Mouse (Mus musculus) testis, adult 2 months (tissue): ENCODE results near the gene Ahnak2.

Source experiments
- CTCF ChIP-seq: fragments of 200-500 bp; IDR thresholded peaks from 2 replicates; pipeline ENCODE4 v1.5.1; 2012; ENCODE audit warnings: low read depth, mild to moderate bottlenecking, inconsistent platforms, low read length, moderate library complexity; ENCODE audit not compliant: control insufficient read depth, insufficient read depth, insufficient replicate concordance
- POLR2A ChIP-seq: fragments of 200-500 bp; IDR thresholded peaks from 2 replicates; pipeline ENCODE4 v1.6.1; 2012; ENCODE audit warnings: low read depth, mild to moderate bottlenecking, inconsistent platforms, low read length, moderate library complexity; ENCODE audit not compliant: control insufficient read depth

DNA sequence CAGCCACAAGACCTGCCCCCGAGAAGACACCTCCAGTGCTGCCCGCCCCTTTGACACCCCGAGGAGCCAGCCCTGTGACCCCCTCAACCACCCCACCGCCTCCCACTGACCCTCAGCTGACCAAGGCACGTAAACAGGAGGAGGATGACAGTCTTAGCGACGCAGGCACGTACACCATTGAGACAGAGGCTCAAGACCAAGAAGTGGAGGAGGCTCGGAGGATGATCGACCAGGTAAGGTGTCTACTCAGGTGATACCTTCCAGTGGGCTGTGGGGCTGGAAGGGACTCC lies 65.9 kb downstream of the Ahnak2 start:
- TF ChIP-seq CTCF: no peak
- TF ChIP-seq POLR2A: no peak
